9 mouse cellular contexts compared by ENCODE assay signal in genomic region chr19:50258718-50259413, GRCm38 (mm10).
A peak's percentile ranks its signal among the peaks of the same experiment; 100 is the strongest.
DNase-seq lines count a peak whose midpoint lies in the region; ATAC-seq lines count a peak whose summit lies in the region.
"Had no signal": no experiment of that assay in that cellular context is flagged by ENCODE, and none has a peak within 500 bp of the region (broad histone marks: within the 10 kb centered on the region; RNA-seq: fewer than 3 reads in every experiment).

No protein-coding gene starts in this region.

- no peaks in the 10 kb centered on the region for H3K9me3 ChIP-seq in kidney, embryonic 15.5 days (replicated peaks)
- H3K9me3 ChIP-seq in midbrain, embryonic 14.5 days (ENCODE audit: control insufficient read depth, low read length), result no peaks in the 10 kb centered on the region
- H3K9me3 ChIP-seq: embryonic facial prominence, embryonic 15.5 days had no signal

- H3K4me2 ChIP-seq in kidney, embryonic 15.5 days, result no peak overlapping the region
- H3K4me2 ChIP-seq in midbrain, embryonic 14.5 days (ENCODE audit: low read length), result no peak overlapping the region
- H3K4me2 ChIP-seq: embryonic facial prominence, embryonic 15.5 days had no signal

- H3K27me3 ChIP-seq in kidney, embryonic 15.5 days, result 0 out of 2 replicates have a peak, but pooled peaks cover 3% of the 10 kb centered on the region
- no peaks in the 10 kb centered on the region for H3K27me3 ChIP-seq in midbrain, embryonic 14.5 days (ENCODE audit: control insufficient read depth, insufficient read depth, low read length)
- H3K27me3 ChIP-seq: embryonic facial prominence, embryonic 15.5 days had no signal

- WGBS in kidney, embryonic 15.5 days, result 40% methylated on average over 16 of the region's 16 CpGs
- WGBS in midbrain, embryonic 14.5 days, result 42% methylated on average over 16 of the region's 16 CpGs

- ATAC-seq in kidney, embryonic 15.5 days (replicated peaks; ENCODE audit: low FRiP score), result no peak
- ATAC-seq in midbrain, embryonic 14.5 days (ENCODE audit: low FRiP score, low TSS enrichment), result no peak

- H3K27ac ChIP-seq in kidney, embryonic 15.5 days, result no peak overlapping the region
- no peak overlapping the region for H3K27ac ChIP-seq in midbrain, embryonic 14.5 days (replicated peaks; ENCODE audit: low read depth, low read length)
- H3K27ac ChIP-seq: embryonic facial prominence, embryonic 15.5 days had no signal

- H3K36me3 ChIP-seq in kidney, embryonic 15.5 days, result no peaks in the 10 kb centered on the region
- no peaks in the 10 kb centered on the region for H3K36me3 ChIP-seq in midbrain, embryonic 14.5 days (ENCODE audit: control insufficient read depth, insufficient read depth, low read length)
- H3K36me3 ChIP-seq: embryonic facial prominence, embryonic 15.5 days had no signal

- H3K4me3 ChIP-seq in kidney, embryonic 15.5 days (replicated peaks), result no peak overlapping the region
- H3K4me3 ChIP-seq in midbrain, embryonic 14.5 days (replicated peaks; ENCODE audit: low read depth, low read length), result no peak overlapping the region
- H3K4me3 ChIP-seq: embryonic facial prominence, embryonic 15.5 days had no signal

- H3K9ac ChIP-seq in kidney, embryonic 15.5 days, result no peak overlapping the region
- no peak overlapping the region for H3K9ac ChIP-seq in midbrain, embryonic 14.5 days (replicated peaks; ENCODE audit: low read length)
- H3K9ac ChIP-seq: embryonic facial prominence, embryonic 15.5 days had no signal

- peak; percentile 25 for DNase-seq in kidney, adult 18-20 months
- peak; percentile 29 for DNase-seq in MN1 (ENCODE audit: low spot score)
- DNase-seq in cerebellum, adult 9-11 months, result peak; percentile 9
- DNase-seq in gastrocnemius, postnatal 10 days, result peak; percentile 30
- peak; percentile 42 to 66 for DNase-seq in layer of hippocampus, postnatal 25 days (ENCODE audit: extremely low spot score in 1 of 2, low spot score in 1 of 2)
- DNase-seq in midbrain, embryonic 14.5 days, result peak; percentile 92
- no peak for DNase-seq in T-cell, adult 2 months (ENCODE audit: low spot score)

- no peaks in the 10 kb centered on the region for H3K4me1 ChIP-seq in kidney, embryonic 15.5 days
- H3K4me1 ChIP-seq in midbrain, embryonic 14.5 days (ENCODE audit: control insufficient read depth, insufficient read depth, low read length), result no peaks in the 10 kb centered on the region
- H3K4me1 ChIP-seq: embryonic facial prominence, embryonic 15.5 days had no signal
